Mouse (Mus musculus) embryonic stem cell, embryonic (primary cell): ENCODE measurements at regions not wholly inside any gene's neighbourhood (a gene's known extent, or its start where the extent isn't known, plus 50 kb on each side); places are given as distances from the start of the nearest gene placed in this dataset.

ENCODE experiments used
- CTCF ChIA-PET, 4 experiments: fragments of 300-600 bp in 2 of 4; fragments of 350-600 bp in 2 of 4; sonication (Branson Sonifier 250); formaldehyde crosslinking; loops; one replicate each; lab custom pipeline; 2022; ENCODE audit warnings: inconsistent platforms in 2 of 4; lab: Charles Lee
- POLR2A ChIA-PET, 4 experiments: fragments of 300-600 bp in 2 of 4; fragments of 350-600 bp in 2 of 4; sonication (Branson Sonifier 250); formaldehyde crosslinking; loops; one replicate each; lab custom pipeline; 2022; ENCODE audit warnings: antibody characterized with exemption in 4 of 4, inconsistent platforms in 1 of 4; lab: Charles Lee

DNA sequence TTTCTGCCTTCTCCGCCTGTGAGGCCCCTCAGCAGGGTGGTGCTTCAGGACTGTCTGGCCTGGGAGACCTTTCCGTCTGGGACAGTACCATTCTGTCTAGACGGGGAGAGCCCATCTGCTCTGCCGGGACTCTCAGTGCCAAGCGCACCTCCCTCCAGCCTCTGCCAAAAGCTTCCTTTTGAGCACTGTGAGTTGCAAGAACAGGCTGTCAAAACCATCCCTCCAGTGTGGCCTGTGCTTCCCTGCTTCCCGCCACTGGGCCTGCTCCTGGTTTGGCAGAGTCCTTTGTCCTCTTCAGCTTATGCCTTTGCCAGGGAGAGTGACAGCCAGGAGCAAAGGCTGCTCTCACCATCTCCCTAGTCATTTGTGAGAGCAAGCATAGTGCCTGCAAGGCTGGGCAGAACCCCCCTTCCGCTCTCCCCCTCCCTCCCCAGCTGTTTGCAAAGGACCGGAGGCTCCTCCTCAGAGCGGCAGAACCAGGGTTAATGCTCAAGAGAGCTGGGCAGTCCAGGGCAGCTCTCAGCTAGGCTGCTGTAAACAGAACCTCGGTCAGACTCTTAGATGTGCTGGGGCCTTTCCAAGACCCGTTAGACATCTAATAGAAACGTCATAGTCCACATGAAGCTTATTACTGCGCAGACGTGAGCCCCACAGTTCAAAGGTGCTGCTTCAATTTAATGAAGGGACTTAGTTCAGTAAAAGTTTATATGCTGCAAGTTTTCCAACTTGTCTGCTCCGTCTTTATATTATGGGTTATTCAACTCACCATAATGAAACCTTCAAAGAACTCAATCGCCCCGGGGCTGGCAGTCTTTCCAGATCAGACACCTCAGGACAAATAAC, 247.2 kb downstream of the Irs2 start:
- POLR2A ChIA-PET, result interaction anchor here in 2 of 4 experiments (0.5 to 0.7 kb wide), 4 partner anchors 10 to 184 kb away, joined by 3 read pairs; no protein-coding TSS in a partner anchor
- CTCF ChIA-PET, result interaction anchor here in 1 of 4 experiments (0.6 to 0.8 kb wide), 2 partner anchors 93 to 624 kb away, joined by 4 read pairs; no protein-coding TSS in a partner anchor

GRCm38 (mm10) chr8:10760231-10760630, 248.0 kb downstream of the Irs2 start:
- CTCF ChIA-PET, result no interaction called here
- POLR2A ChIA-PET, result no interaction called here

DNA sequence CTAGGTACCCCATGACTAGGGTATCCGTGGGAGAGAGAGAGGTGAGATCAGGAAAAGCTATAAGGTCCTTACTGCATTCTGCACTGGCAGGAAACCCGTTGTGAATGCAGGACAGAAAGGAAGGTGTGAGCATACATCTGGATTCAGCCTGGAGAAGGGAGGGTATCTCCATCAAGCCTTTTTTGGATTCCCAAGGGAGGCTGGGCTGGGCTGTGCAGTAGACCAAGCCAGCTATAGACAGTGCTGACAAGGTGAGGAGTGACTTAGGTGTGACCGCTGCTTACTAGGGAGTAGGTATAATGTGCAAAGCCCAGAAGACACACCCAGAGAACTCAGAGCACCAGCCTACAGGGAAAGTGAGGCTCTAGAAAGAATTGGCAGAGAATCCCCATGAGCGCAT, 250.1 kb downstream of the Irs2 start:
- ChIA-PET CTCF (no interaction called here), POLR2A (no interaction called here)

DNA sequence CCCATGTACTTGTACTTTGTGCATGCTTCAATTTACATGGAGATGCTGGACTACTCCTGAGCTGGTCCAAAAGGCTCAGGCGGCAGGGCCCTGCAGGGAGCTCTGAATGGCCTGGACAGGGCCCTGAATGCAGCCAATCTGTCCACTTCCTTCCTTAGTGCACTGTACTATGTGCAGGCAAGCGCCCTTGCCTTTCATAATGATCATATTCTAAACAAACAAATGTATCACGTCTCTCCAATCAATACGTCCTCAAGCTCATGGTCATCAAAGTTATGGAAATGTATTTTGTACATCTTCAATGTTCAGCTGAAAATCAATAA, 253.3 kb downstream of the Irs2 start:
- CTCF ChIA-PET, result no interaction called here
- POLR2A ChIA-PET, result no interaction called here

- POLR2A ChIA-PET, result no interaction called here
- CTCF ChIA-PET, result no interaction called here
Observed at GRCm38 (mm10) chr8:10754232-10754985, 253.8 kb downstream of the Irs2 start.

- ChIA-PET POLR2A (no interaction called here), CTCF (no interaction called here)
Observed at GRCm38 (mm10) chr8:10753056-10753455, 255.2 kb downstream of the Irs2 start.

DNA sequence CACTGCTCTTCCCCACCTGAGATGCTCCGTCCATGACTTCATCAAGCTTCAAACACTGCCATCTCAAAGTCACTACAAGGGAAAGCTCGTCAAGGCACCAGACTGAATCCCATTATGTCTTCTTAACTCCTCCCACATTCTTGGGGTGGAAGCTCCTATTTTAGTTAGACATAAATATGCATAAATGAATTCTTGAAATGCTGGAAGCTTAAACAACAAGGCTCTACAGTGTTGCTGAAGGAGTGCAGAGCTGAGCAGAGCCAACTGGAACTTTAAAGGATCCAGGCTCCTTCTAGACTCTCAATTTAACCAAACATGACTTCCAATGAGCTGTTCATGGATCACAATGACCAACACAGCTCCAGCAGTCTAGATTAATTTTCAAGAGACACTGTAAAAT, 261.1 kb downstream of the Irs2 start:
- ChIA-PET POLR2A (interaction anchor here in 1 of 4 experiments (0.6 kb wide), 1 partner anchor 73 kb away, joined by 3 read pairs; no protein-coding TSS in a partner anchor), CTCF (no interaction called here)

GRCm38 (mm10) chr8:10743241-10743640, 265.0 kb downstream of the Irs2 start:
- CTCF ChIA-PET, result interaction anchor here in 1 of 4 experiments (1.2 kb wide), 1 partner anchor 305 kb away, joined by 3 read pairs; no protein-coding TSS in a partner anchor

GRCm38 (mm10) chr8:10740837-10741236, 267.4 kb downstream of the Irs2 start:
- CTCF ChIA-PET, result no interaction called here

More at GRCm38 (mm10) chr8:10743241-10743640, 265.0 kb downstream of the Irs2 start:
- POLR2A ChIA-PET, result no interaction called here

GRCm38 (mm10) chr8:10738486-10739081, 269.7 kb downstream of the Irs2 start:
- POLR2A ChIA-PET, result interaction anchor here in 1 of 4 experiments (0.7 kb wide), 1 partner anchor 896 kb away, joined by 3 read pairs; no protein-coding TSS in a partner anchor
- CTCF ChIA-PET, result no interaction called here

More at GRCm38 (mm10) chr8:10740837-10741236, 267.4 kb downstream of the Irs2 start:
- POLR2A ChIA-PET, result no interaction called here

DNA sequence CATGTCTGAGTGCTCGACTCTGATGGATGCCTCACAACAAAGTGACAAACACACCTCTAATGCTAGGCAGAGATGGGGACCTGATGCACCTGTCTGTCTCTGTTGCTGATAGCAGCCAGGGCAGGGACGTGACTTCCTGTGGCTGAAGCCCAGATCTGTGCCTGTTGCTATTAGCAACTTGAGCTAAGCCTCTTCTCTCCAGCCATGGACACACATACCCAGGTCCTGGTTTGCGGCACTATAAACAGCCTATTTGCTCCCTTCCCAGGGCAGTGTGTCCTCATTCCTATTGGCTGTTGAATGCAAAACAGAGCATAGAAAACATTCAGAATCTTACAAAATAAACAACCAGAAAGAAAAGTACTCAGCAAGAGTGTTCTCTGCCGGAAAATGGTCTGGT, 273.5 kb downstream of the Irs2 start:
- POLR2A ChIA-PET, result no interaction called here
- CTCF ChIA-PET, result no interaction called here

GRCm38 (mm10) chr8:10723332-10723731, 284.9 kb downstream of the Irs2 start:
- CTCF ChIA-PET, result interaction anchor here in 1 of 4 experiments (0.5 kb wide), 1 partner anchor 82 kb away, joined by 6 read pairs; no protein-coding TSS in a partner anchor
- POLR2A ChIA-PET, result no interaction called here

GRCm38 (mm10) chr8:10722742-10723141, 285.5 kb downstream of the Irs2 start:
- POLR2A ChIA-PET, result no interaction called here
- CTCF ChIA-PET, result no interaction called here

DNA sequence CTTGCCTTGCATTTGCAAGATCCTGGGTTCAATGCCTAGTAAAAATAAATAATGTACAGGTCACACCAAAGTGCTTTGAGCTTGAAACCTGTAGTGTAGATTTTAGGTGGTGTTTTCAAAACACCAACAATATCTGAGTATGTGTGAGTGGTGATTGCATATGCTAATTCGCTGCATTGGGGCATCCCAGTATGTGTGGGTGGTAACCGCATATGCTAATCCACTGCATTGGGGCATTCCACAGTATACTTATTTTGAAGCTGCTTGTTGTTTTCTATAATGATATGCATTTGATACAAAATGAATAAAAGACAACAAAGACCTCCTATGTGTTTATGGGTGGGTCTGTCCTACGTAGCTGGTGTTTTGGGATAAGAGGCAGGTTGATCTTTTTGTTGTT, 285.9 kb downstream of the Irs2 start:
- POLR2A ChIA-PET, result no interaction called here
- CTCF ChIA-PET, result no interaction called here

DNA sequence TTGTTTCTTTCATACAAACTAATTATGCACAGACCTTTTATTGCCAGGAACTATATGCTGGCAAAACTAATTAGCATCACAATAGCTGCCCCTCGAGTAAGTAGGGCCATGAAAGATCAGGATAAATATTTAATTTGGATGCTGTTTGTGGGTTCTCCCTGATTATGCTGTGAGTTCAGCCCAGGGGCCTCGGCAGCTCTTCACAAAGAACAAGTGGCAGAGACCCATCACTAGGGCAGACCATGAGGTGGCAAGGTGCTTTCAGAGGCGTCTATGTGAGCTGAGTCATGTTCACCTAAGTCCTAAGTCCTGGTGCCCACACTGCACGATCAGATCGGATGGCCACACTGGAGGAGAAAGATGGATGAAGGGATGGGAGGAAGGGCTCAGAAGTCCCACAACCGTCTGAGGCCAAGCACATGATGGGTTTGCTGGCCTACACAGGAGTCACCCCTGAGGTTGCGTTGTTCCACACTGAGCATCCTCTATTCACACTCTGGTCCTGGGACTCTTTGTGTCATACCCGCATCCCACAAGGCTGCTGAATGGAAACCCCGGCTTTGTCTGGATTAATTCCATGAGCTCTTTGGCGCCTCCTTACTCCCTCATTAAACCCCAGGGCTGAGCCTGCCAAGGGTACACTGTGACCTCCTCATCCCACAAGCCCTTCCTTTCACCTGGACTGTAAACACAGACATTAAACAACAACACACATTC, 287.0 kb downstream of the Irs2 start:
- ChIA-PET CTCF (interaction anchor here in 1 of 4 experiments (0.6 kb wide), 1 partner anchor 291 kb away, joined by 4 read pairs; no protein-coding TSS in a partner anchor), POLR2A (no interaction called here)

DNA sequence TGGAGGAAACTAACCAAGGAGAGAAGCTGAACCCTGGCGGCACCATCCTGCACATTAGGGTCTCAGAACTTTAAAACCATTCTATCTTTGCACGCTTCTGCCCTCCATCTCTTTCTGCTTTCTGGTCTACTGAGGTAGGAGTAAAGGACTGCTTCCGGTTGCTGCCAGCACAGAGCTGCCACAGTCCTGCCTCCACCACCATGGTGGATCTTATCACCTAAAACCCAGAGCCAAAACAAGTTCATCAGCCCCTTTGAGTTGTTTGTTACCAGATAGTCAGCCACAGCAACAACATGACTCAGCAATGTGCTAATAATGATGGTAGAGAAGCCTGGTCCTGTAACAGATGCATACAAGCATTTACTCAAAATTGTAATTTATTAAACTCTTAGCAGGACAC, 287.9 kb downstream of the Irs2 start:
- CTCF ChIA-PET, result no interaction called here
- POLR2A ChIA-PET, result no interaction called here

- CTCF ChIA-PET, result no interaction called here
Observed at GRCm38 (mm10) chr8:10719411-10719810, 288.8 kb downstream of the Irs2 start.

DNA sequence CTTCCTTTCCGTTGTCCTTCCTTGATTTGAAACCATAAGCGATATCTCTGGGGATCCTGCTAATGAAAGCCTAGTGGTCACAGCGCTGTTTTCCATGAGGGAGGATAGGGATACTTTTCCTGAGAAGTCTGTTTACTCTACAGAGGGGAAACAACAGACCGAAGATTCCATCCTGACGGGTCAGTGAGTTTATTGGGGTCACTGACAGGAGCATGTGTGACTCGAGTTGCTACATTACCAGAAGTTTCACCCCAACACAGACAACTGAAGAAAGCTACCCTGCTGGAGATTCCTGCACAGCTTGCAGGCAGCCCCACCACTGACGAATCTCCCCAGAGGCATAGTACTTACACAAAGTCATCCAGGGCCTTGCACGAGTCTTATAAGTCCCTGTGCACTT, 291.0 kb downstream of the Irs2 start:
- POLR2A ChIA-PET, result interaction anchor here in 1 of 4 experiments (0.8 kb wide), 1 partner anchor 11 kb away, joined by 3 read pairs; no protein-coding TSS in a partner anchor
- CTCF ChIA-PET, result no interaction called here

More at GRCm38 (mm10) chr8:10719411-10719810, 288.8 kb downstream of the Irs2 start:
- POLR2A ChIA-PET, result no interaction called here

GRCm38 (mm10) chr8:10716161-10716560, 292.1 kb downstream of the Irs2 start:
- POLR2A ChIA-PET, result no interaction called here
- CTCF ChIA-PET, result no interaction called here
